Mouse (Mus musculus): ENCODE results near the gene 4933416C03Rik.

4933416C03Rik gene

GRCm38 (mm10) chr10:116113867-116114474, at the start of gene 4933416C03Rik:
4933416C03Rik (minus strand) TSS chr10:116113917.
- WGBS, result 97% methylated on average over 39 of the region's 39 CpGs

GRCm38 (mm10) chr10:116162338-116162737, 48.6 kb upstream of the 4933416C03Rik start:
- 82% methylated on average over 12 of the region's 12 CpGs for WGBS

DNA sequence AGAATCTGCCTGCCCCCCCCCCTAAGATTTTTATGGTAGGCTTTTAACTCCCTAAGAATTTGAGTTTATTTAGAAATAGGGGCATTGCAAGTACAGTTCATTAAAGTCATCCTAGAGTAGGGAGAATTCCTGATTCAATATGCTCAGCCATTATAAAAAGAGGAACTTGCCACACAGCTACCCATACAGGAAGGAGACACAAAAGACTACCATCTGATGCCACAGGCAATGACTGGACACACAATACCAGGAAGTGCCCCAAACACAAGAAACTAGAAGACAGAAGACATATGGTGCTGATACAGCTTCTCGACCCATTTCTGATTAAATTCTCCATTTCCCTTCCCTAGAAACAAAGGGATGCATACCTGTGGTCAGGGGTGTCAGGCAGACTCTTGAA, 43.0 kb upstream of the 4933416C03Rik start:
- WGBS, result 84% methylated on average over 1 of the region's 1 CpGs

DNA sequence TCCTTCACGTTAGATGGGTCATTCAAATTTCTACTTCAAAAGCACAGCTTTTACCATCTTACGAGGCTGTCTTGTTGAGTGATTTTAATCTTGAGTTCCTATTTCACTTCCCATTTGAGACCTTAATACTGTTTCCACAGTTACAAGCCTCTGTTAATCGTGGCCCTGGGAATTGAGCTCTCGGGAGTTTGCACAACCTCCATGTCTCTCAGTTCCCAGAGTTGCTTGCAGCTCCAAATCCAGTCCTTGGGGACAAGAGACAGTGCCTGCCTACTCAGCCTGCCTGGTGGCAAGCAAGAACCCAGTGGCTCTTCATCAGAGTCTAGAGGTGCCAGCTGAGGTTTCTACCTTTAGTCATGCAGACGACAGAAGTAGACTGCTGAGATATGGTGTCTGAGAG, 41.0 kb upstream of the 4933416C03Rik start:
- 75% methylated on average over 5 of the region's 5 CpGs for WGBS

DNA sequence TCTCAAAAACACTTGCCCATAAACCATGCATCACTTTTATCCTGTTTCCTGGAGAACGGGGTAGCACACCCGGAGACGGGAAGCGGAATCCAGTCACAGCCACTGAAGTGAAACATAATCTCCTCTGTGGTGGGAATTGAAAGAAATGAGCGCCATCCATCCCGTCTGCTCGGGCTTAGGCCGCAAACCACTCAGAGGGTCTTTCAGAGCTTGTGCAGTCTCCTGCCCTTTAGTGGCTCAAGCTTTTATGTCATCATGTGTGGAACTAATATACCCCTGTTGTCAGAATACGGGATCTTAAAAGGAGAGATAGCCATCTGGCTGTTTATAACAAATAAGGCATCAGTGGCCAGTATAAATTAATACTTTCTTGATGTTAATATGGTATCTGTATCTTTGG, 32.4 kb upstream of the 4933416C03Rik start:
- 70% methylated on average over 9 of the region's 9 CpGs for WGBS

DNA sequence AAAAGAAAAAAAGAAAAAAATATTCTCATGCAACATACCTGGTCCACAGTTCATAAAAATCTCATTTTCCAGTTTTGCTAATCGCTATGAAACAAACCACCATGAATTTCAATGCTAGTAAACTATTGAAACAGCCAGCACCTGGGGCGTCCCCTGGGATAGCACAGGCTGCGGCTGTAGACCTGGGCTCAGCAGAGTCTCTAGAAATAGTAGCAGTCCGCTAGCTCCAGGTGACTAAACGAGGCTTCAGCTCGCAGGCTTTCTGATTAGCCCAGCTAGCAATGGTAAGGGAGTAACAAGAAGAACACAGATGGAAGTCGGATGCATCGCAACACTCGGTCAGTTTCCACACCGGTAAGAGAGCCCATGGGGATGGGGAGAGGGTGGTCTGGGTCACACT, 30.0 kb upstream of the 4933416C03Rik start:
- WGBS, result 86% methylated on average over 10 of the region's 10 CpGs

GRCm38 (mm10) chr10:116140226-116140625, 26.5 kb upstream of the 4933416C03Rik start:
- WGBS, result 94% methylated on average over 8 of the region's 8 CpGs

- 81% methylated on average over 2 of the region's 2 CpGs for WGBS
Observed at GRCm38 (mm10) chr10:116135187-116135586, 21.5 kb upstream of the 4933416C03Rik start.

- WGBS, result 46% methylated on average over 4 of the region's 4 CpGs
Observed at GRCm38 (mm10) chr10:116132233-116132632, 18.5 kb upstream of the 4933416C03Rik start.

DNA sequence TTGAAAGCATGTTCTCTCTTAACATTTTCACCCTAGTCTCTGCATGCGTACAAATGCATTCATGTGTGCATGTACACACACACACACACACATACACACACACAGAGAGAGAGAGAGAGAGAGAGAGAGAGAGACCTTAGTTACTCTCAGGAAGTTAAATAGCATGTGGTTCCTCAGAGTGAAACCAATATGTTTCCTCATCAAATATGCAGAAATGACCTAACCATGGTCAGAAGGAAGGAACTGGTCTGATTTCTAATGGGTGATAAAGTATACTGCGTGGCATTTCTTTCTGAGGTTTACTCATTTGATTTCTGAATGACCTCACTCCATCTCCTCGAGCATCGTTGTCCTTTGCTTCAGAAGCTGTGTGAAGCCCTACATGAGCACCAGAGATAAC, 17.5 kb upstream of the 4933416C03Rik start:
- WGBS, result 80% methylated on average over 4 of the region's 4 CpGs

- 69% methylated on average over 3 of the region's 3 CpGs for WGBS
Observed at GRCm38 (mm10) chr10:116130401-116130800, 16.7 kb upstream of the 4933416C03Rik start.

DNA sequence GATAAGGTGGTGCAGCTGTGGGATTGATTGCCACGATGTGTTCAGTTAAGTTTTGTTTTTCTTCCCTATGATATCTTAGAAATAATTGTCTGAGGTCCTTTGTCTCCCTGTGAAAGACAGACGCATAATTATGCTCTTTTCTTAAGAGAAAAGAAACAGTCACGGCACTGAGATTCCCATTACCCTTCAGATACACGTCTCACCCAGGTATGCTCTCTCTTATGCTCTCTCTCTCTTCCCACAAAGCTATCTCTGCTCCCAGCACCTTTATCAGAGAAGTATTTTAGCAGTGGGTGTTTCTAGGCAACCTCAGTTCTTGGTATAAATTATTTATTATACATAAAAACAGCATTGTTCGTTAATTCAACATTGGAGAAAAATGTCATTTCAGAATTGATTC, 11.6 kb upstream of the 4933416C03Rik start:
- 74% methylated on average over 5 of the region's 5 CpGs for WGBS

GRCm38 (mm10) chr10:116123808-116124207, 10.1 kb upstream of the 4933416C03Rik start:
- WGBS, result 94% methylated on average over 2 of the region's 2 CpGs

- 85% methylated on average over 2 of the region's 2 CpGs for WGBS
Observed at GRCm38 (mm10) chr10:116121463-116121862, 7.7 kb upstream of the 4933416C03Rik start.

DNA sequence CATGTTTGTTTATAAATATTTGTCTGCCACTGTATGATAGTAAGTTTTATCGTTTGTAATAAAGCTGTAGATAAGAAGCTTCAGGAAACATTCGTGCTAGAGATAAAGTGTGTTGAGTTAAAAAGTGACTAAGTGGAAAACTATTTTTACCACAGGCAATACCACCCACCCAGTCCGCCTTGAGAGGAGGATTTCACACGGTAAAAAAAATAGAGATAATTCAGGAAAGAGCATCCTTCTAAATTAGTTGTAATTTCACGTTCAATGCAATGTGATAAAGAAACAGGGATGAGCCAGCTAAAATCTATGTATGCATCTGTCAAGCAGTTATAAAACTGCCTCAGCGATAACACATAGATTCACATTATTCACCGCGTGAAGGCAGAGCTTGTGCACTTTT, 3.3 kb upstream of the 4933416C03Rik start:
- WGBS, result 38% methylated on average over 8 of the region's 8 CpGs

DNA sequence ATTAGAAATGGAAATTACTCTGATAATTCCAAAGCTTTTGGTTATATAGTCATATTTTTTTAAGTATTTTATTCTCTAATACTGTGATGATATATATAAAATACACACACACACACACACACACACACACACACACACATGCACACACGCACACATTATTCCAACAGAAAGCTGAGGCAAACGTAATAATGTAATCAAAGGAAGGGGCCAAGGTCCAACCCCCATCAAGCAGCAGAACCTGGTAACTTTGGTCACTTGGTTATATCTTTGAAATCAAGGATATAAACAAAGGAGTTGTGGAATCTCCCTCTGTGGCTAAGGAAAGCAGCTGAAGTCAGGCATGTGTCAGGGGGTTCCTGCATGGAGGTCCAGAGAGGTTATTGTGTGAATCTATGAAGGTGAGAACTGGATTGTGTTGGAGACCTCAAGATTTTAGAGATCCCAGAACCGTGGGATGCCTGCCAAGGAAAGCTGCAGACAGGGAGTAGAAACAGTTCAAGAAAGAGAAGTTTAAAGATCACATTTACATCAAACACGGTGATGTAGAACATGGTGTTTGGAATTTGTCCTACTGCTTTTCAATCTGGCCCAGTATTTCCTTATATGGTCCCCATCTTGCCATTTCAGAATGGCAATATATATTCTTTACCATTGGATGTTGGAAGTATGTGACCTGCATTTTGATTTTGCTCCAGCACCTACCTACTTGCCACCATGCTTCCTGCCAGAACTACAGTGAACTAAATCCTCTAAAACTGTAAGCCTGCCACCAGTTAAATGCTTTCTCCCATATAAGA, 2.4 kb upstream of the 4933416C03Rik start:
- WGBS, result 61% methylated on average over 4 of the region's 4 CpGs

GRCm38 (mm10) chr10:116112868-116113267, 849 bp downstream of the 4933416C03Rik start:
- WGBS, result 95% methylated on average over 11 of the region's 11 CpGs

DNA sequence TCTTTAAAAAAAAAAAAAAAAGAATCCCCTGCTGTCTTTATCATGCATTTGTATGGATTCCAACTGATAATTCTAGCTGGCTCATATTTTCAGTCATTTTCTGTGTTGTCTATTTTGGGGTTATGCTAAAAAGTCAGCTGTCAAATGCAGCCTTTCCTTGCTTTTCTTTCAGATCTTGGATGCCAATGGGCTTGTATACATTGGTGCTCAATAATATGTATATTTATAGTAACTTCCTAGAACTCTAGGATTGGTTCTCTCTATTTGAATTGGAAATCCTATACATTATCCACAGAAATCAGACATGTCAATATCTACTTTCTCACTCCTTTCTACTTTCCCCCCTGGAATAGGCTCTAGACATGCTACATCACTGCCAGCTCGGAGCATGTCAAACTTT, 5.0 kb downstream of the 4933416C03Rik start:
- 79% methylated on average over 1 of the region's 1 CpGs for WGBS

GRCm38 (mm10) chr10:116108176-116108575, 5.5 kb downstream of the 4933416C03Rik start:
- 39% methylated on average over 4 of the region's 4 CpGs for WGBS

DNA sequence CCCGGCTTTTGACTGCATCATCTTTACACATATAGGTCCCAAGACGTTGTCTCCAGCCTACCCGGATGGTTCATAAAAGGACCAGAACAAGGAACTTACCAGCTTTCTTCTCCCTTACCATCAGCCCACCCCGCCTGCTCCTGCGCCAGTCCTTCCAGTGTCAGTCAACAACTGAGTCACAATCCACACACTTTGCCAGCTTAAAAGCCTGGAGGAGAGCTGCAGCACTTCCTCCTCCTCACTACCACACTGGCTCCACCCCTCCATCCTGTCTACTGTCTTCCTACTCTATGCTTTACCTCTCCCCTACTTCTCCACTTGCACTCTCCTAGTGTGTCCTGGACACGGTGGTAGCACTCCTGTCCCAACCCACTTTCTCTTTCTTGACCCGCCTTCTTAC, 15.2 kb downstream of the 4933416C03Rik start:
- WGBS, result 79% methylated on average over 7 of the region's 7 CpGs

DNA sequence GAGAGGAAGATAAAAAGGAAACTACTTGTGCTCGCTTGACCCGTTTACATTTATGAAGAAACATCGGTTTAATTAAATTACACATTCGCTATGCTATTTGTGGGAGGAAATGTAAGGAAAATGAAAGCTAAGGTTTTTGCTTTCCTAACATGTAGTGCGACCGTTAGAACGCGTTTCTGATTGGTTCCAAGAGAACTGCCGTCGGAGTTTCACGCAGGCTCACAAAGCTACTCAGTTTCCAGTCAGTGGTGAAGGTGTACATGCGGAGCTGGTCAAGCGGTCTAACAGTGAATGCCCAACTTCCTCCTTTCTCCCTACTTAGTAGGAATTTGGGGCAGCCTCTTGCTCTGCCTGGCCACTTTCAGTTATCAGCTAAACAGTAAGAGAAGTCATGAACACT, 17.3 kb downstream of the 4933416C03Rik start:
- WGBS, result 78% methylated on average over 13 of the region's 13 CpGs

DNA sequence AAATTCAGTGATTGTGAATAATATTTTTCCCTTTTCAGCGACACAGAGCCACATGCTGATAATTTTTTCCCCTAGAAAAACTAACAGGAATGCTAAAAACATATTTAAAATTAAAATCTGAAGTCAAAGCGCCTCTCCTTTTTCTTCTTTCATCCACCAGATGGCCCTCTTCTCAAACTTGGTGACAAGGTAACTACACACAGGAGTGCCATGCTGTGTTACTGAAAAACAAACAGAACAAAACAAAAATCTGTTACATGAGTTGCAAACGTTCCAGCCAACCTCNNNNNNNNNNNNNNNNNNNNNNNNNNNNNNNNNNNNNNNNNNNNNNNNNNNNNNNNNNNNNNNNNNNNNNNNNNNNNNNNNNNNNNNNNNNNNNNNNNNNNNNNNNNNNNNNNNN, 29.8 kb downstream of the 4933416C03Rik start:
- WGBS, result 25% methylated on average over 3 of the region's 3 CpGs

DNA sequence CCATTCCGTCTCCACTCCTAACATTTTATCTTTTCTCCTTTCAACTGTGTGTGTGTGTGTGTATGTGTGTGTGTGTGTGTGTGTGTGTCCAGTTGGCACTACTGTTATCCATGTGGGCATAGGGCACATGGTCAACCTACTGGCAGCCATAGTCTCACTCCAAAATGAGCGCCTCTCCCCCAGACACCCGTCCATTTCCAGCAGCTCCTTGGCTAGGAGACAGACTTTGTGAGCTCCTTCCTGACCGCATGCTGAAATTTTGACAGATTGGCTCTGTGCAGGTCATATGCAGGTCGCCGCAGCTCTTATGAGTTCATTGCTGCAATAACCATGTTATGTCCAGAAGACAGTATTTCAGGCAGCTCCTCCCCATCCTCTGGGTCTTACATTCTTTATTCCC, 32.9 kb downstream of the 4933416C03Rik start:
- WGBS, result 93% methylated on average over 6 of the region's 6 CpGs
